Comparison of ENCODE assay signal across 14 mouse cellular contexts in the genomic region with DNA sequence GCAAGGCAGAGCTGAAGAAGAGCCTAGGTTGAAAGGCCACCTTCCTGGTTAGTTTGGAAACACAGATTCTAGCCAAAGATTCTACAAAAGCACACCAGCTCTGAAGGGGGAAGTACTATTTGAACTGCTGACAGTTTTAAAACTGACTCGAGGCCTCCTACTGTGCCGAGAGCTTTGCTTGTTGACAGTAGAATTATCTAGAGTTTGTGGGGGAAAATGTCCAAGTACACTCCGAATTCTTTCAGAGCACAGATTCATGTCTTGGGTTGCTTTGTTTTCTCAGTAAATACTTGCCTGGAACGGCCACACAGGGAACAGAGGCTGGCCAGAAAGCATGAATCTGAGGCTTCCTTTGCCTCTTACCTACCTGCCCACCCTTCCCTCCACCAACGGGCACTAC.
DNase-seq lines count a peak whose midpoint lies in the region; ATAC-seq and TF ChIP-seq lines count a peak whose summit lies in the region.
"Had no signal": no experiment of that assay in that cellular context is flagged by ENCODE, and none has a peak within 500 bp of the region (broad histone marks: within the 10 kb centered on the region; RNA-seq: fewer than 3 reads in every experiment).

No protein-coding gene starts in this region.

- no peaks in the 10 kb centered on the region for H3K27me3 ChIP-seq in Patski

- peak; percentile 22 for DNase-seq in cerebellum, postnatal 10 days
- DNase-seq in cerebellum, adult 11-12 months = no peak
- peak; percentile 11 to 41 for DNase-seq in left cerebral cortex, postnatal 14 days (ENCODE audit: low spot score in 2 of 2)
- no peak for DNase-seq in left cerebral cortex, adult 9 months (ENCODE audit: low spot score in 2 of 2)
- peak; percentile 71 for DNase-seq in Patski (ENCODE audit: low read depth, low spot score)
- DNase-seq in kidney, postnatal 10 days = peak; percentile 15
- DNase-seq in adrenal gland, postnatal 25 days = no peak
- DNase-seq in layer of hippocampus, adult 8-10 months (ENCODE audit: low spot score in 2 of 2) = no peak
- DNase-seq: adrenal gland, postnatal 14 days; cerebellum, adult 9-11 months; liver; right cerebral cortex, adult 18-20 months; thymus, postnatal 14 days had no signal

- intact Hi-C loops in left cerebral cortex, postnatal 14 days (cut with DNase I) = no loop called here

- POLR2A ChIA-PET in Patski (lab: Charles Lee) = interaction anchor here (0.6 kb wide), 2 partner anchors 62 to 103 kb away, joined by 3 to 4 read pairs; no protein-coding TSS in a partner anchor

- CTCF ChIA-PET in Patski (lab: Charles Lee) = no interaction called here

- TF ChIP-seq CTCF in Patski (IDR thresholded peaks at IDR 0.05) = no peak

- ATAC-seq in Patski = peak; percentile 60
- ATAC-seq: inflammation-experienced regulatory T-cells, adult 6 months had no signal

- in situ Hi-C loops in Patski (cut with MboI; ENCODE audit: low pct_unique_long_range_greater_than_20kb) = no loop called here

Comparison
In these comparisons a context has a peak if more than half of its experiments do, and no peak if none do; other contexts are left out.
1. DNase-seq: peak in cerebellum, postnatal 10 days (2 of 2), left cerebral cortex, postnatal 14 days (2 of 2), Patski (single experiment) and kidney, postnatal 10 days (single experiment); none in cerebellum, adult 11-12 months (single experiment), left cerebral cortex, adult 9 months (0 of 2), adrenal gland, postnatal 25 days (single experiment) and layer of hippocampus, adult 8-10 months (0 of 2).